Mouse (Mus musculus): ENCODE data around the gene Tcf25. TPM values are rescaled to one million over a fixed set of nuclear protein-coding genes. Genes with fewer than 3 reads are reported as not detected.
"Not testable (repeated sequence)": the region's sequence is repeated elsewhere in the genome, so short reads cannot be mapped to it uniquely, and the experiment has no call there.

The Tcf25 gene
- total RNA-seq, 2 experiments from 2014 or later = 498 to 558 TPM

DNA sequence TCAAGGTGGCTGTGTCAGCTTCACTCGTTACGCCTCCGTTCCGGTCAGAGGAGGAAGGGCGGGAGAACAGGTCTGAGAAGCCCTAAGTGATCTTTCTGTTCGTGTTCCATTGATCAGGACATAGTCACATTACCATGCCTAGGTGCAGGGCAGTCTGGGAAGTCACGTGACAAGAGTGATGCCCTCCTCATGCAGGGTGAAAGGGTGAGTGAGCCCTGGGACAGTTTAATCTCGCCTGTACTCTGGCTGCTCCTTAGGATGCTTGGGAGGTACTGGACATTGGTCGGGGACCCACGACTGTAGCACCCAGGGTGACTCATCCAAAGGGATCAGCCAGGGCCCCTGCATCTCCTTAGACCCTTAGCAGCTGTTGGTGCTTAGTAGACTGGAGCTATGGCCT, 72.4 kb downstream of the Tcf25 start:
- no peak for DNase-seq (ENCODE audit: extremely low spot score in 1 of 2, low spot score in 2 of 2)
- intact Hi-C loops (cut with DNase I) = no loop called here

DNA sequence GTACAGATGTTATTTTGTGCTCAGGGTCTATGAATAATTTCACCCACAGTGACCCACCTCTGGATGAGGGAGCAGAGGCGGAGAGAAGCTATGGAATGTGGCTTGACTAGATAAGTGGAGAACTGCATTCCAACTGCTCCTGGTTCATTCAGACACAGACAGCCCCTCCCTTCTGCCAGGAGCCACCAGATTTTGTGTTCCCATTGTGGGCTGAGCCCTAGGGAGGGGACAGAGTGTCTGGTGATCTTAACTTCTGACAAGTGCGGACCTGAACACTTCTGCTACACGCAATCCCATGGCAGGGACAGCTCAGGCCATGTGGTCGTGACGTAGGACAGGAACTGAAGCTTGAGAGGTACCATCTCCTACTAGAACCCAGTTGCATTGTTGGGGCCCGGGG, 73.2 kb downstream of the Tcf25 start:
- intact Hi-C loops (cut with DNase I) = no loop called here
- no peak for DNase-seq (ENCODE audit: extremely low spot score in 1 of 2, low spot score in 2 of 2)

DNA sequence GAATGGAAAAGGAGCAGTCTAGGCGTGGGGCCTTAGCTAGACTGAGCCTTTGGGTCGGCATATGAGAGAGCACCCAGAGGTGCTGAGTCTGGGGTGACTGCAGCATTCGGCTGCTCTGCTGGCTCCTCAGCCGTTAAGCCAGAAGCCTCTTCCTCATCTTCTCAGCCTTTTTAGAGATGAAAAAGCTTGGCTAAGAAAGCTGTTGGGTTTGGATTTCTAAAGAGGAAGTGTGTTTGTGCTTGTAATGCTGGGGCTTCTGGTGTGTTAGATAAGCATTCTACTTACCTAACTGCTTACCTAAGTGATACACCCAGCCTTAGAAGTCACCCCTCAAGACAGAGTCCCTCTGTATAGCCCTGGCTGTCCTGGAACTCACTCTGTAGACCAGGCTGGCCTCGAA, 77.2 kb downstream of the Tcf25 start:
- DNase-seq (ENCODE audit: extremely low spot score in 1 of 2, low spot score in 2 of 2) = no peak
- intact Hi-C loops (cut with DNase I) = no loop called here

DNA sequence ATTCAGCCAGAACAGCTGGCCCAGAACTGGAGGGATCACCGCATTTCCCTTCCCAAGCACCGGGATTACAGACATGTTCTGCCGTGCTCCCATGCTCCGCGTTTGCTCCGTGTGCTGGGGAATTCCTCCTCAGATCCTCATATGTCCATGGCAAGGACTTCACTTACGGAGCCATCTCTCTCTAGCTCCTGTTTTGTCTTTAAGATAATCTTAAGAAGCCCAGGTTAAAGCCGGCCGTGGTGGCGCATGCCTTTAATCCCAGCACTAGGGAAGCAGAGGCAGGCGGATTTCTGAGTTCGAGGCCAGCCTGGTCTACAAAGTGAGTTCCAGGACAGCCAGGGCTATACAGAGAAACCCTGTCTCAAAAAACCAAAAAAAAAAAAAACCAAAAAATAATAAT, 78.2 kb downstream of the Tcf25 start:
- DNase-seq (ENCODE audit: extremely low spot score in 1 of 2, low spot score in 2 of 2); intact Hi-C loops (cut with DNase I): not testable (repeated sequence)

DNA sequence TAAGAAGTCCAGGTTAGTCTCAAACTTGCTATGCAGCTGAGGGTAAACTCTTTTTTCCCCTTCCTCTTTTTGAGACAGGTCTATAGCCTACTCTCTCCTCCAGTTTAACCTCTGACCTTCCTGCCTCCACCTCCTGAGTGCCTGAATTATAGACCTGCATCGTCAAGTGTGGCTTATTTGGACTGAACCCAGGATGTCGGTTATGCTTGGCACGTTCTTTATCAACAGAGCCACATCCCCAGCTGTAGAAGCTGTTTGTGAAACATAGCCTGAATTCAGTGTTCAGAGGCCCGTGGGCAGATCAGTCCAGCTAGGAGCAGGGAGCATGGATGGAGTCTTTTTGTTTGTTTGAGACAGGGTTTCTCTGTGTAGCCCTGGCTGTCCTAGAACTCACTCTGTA, 78.6 kb downstream of the Tcf25 start:
- intact Hi-C loops (cut with DNase I) = no loop called here
- DNase-seq (ENCODE audit: extremely low spot score in 1 of 2, low spot score in 2 of 2) = no peak

DNA sequence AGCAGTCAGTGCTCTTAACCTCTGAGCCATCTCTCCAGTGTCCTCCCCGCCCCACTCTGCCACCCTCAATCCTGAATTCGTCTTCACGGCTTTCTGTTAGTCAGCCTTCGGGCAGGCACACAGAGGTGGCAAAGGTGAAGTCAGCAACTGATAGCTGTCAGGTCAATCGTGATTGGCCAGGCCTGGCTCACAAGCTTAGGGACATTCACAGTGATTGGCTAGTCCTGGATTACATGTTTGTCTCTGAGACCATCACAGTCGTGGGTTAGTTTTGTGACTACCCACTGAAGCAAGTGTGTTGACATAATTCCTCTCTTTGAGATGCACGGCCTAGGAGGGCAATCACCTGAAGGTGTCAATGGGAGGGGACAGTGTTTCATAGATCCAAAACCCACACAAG, 79.7 kb downstream of the Tcf25 start:
- intact Hi-C loops (cut with DNase I) = no loop called here
- no peak for DNase-seq (ENCODE audit: extremely low spot score in 1 of 2, low spot score in 2 of 2)

Other genes with a start within 250 kb of the Tcf25 start
- gene Sult5a1, start 215.4 kb upstream of the Tcf25 start, total RNA-seq (2021) = not detected
- not detected for gene Dpep1, start 187.5 kb upstream of the Tcf25 start, total RNA-seq (2021)
- 100 to 1,000 TPM; 111 to 130 TPM for gene Chmp1a, start 161.0 kb upstream of the Tcf25 start, total RNA-seq (2021)
- gene Spata33, start 160.9 kb upstream of the Tcf25 start, total RNA-seq (2021) = 1 to 10 TPM; 6.3 to 7.5 TPM
- 10 to 100 TPM; 69.3 to 69.5 TPM for gene Cdk10, start 148.9 kb upstream of the Tcf25 start, total RNA-seq (2021)
- 100 to 1,000 TPM; 111 to 118 TPM for gene Spata2l, start 137.5 kb upstream of the Tcf25 start, total RNA-seq (2021)
- gene Zfp276, start 119.6 kb upstream of the Tcf25 start, total RNA-seq (2021) = 10 to 100 TPM; 21.6 to 25.2 TPM
- gene Vps9d1, start 119.4 kb upstream of the Tcf25 start, total RNA-seq (2021) = 10 to 100 TPM; 72.7 to 74.6 TPM
- 1 to 10 TPM; 4.0 to 4.1 TPM for gene Fanca, start 55.2 kb upstream of the Tcf25 start, total RNA-seq (2021)
- gene Spire2, start 41.0 kb upstream of the Tcf25 start, total RNA-seq (2021) = 10 to 100 TPM; 16.2 to 17.4 TPM
- gene Mc1r, start 33.4 kb downstream of the Tcf25 start, total RNA-seq (2021) = not detected
- 1,000 to 10,000 TPM; 1,287 to 1,390 TPM for gene Tubb3, start 37.7 kb downstream of the Tcf25 start, total RNA-seq (2021)
- 10 to 100 TPM; 75.4 to 77.6 TPM for gene Def8, start 49.8 kb downstream of the Tcf25 start, total RNA-seq (2021)
- 10 to 100 TPM; 38.3 to 38.6 TPM for gene Afg3l1, start 104.2 kb downstream of the Tcf25 start, total RNA-seq (2021)
- 10 to 100 TPM; 16.0 to 17.9 TPM for gene Dbndd1, start 141.7 kb downstream of the Tcf25 start, total RNA-seq (2021)
- 10 to 100 TPM; 34.1 to 34.8 TPM for gene Gas8, start 145.1 kb downstream of the Tcf25 start, total RNA-seq (2021)

Data from left cerebral cortex, postnatal 10 days (tissue).